Mouse (Mus musculus): ENCODE measurements at regions not wholly inside any gene's neighbourhood (a gene's known extent, or its start where the extent isn't known, plus 50 kb on each side); places are given as distances from the start of the nearest gene placed in this dataset.

GRCm38 (mm10) chr8:10879883-10880282 lies 128.4 kb downstream of the Irs2 start:
- Histone ChIP-seq H3K27me3 (ENCODE audit: control insufficient read depth, insufficient read depth, low read length, poor library complexity, severe bottlenecking) (no peaks in the 10 kb centered on the region), H3K4me1 (ENCODE audit: control insufficient read depth, insufficient read depth, low read length) (no peaks in the 10 kb centered on the region), H3K9me3 (replicated peaks; ENCODE audit: control insufficient read depth, insufficient read depth, low read length, poor library complexity, severe bottlenecking) (no peaks in the 10 kb centered on the region), H3K9ac (ENCODE audit: low read depth, poor library complexity, severe bottlenecking) (no peak overlapping the region), H3K27ac (ENCODE audit: insufficient read depth, low read length) (no peak overlapping the region), H3K36me3 (ENCODE audit: control insufficient read depth, insufficient read depth, low read length, poor library complexity, severe bottlenecking) (no peaks in the 10 kb centered on the region), H3K4me3 (ENCODE audit: low read depth, low read length) (no peak overlapping the region)
- TF ChIP-seq POLR2A (IDR thresholded peaks at IDR 0.05; ENCODE audit: insufficient read depth, low read length) (no peak), EP300 (IDR thresholded peaks at IDR 0.05; ENCODE audit: insufficient read depth, low read depth, low read length) (no peak), CTCF (IDR thresholded peaks at IDR 0.05; ENCODE audit: low read depth, low read length) (no peak)

- no peaks in the 10 kb centered on the region for H3K27me3 ChIP-seq (ENCODE audit: control insufficient read depth, insufficient read depth, low read length, poor library complexity, severe bottlenecking)
- H3K9ac ChIP-seq (ENCODE audit: low read depth, poor library complexity, severe bottlenecking): no peak overlapping the region
- H3K9me3 ChIP-seq (replicated peaks; ENCODE audit: control insufficient read depth, insufficient read depth, low read length, poor library complexity, severe bottlenecking): no peaks in the 10 kb centered on the region
- H3K4me3 ChIP-seq (ENCODE audit: low read depth, low read length): no peak overlapping the region
- no peak overlapping the region for H3K27ac ChIP-seq (ENCODE audit: insufficient read depth, low read length)
- H3K36me3 ChIP-seq (ENCODE audit: control insufficient read depth, insufficient read depth, low read length, poor library complexity, severe bottlenecking): no peaks in the 10 kb centered on the region
- H3K4me1 ChIP-seq (ENCODE audit: control insufficient read depth, insufficient read depth, low read length): no peaks in the 10 kb centered on the region
- no peak for TF ChIP-seq CTCF (IDR thresholded peaks at IDR 0.05; ENCODE audit: low read depth, low read length)
- no peak for TF ChIP-seq EP300 (IDR thresholded peaks at IDR 0.05; ENCODE audit: insufficient read depth, low read depth, low read length)
- no peak for TF ChIP-seq POLR2A (IDR thresholded peaks at IDR 0.05; ENCODE audit: insufficient read depth, low read length)
These were observed 129.0 kb downstream of the Irs2 start for GRCm38 (mm10) chr8:10879049-10879847.

- TF ChIP-seq POLR2A (IDR thresholded peaks at IDR 0.05; ENCODE audit: insufficient read depth, low read length): no peak
- no peak for TF ChIP-seq EP300 (IDR thresholded peaks at IDR 0.05; ENCODE audit: insufficient read depth, low read depth, low read length)
- TF ChIP-seq CTCF (IDR thresholded peaks at IDR 0.05; ENCODE audit: low read depth, low read length): no peak
These were observed 129.9 kb downstream of the Irs2 start for GRCm38 (mm10) chr8:10878371-10878770.

GRCm38 (mm10) chr8:10875170-10875569 lies 133.1 kb downstream of the Irs2 start:
- no peak overlapping the region for H3K27ac ChIP-seq (ENCODE audit: insufficient read depth, low read length)
- H3K36me3 ChIP-seq (ENCODE audit: control insufficient read depth, insufficient read depth, low read length, poor library complexity, severe bottlenecking): no peaks in the 10 kb centered on the region
- TF ChIP-seq POLR2A (IDR thresholded peaks at IDR 0.05; ENCODE audit: insufficient read depth, low read length) (no peak), EP300 (IDR thresholded peaks at IDR 0.05; ENCODE audit: insufficient read depth, low read depth, low read length) (no peak), CTCF (IDR thresholded peaks at IDR 0.05; ENCODE audit: low read depth, low read length) (no peak)
- H3K9ac ChIP-seq (ENCODE audit: low read depth, poor library complexity, severe bottlenecking): no peak overlapping the region
- H3K27me3 ChIP-seq (ENCODE audit: control insufficient read depth, insufficient read depth, low read length, poor library complexity, severe bottlenecking): no peaks in the 10 kb centered on the region
- no peaks in the 10 kb centered on the region; the same call in 1 of the 2 replicates for H3K9me3 ChIP-seq (replicated peaks; ENCODE audit: control insufficient read depth, insufficient read depth, low read length, poor library complexity, severe bottlenecking)
- no peaks in the 10 kb centered on the region for H3K4me1 ChIP-seq (ENCODE audit: control insufficient read depth, insufficient read depth, low read length)
- H3K4me3 ChIP-seq (ENCODE audit: low read depth, low read length): no peak overlapping the region

More at GRCm38 (mm10) chr8:10878371-10878770, 129.9 kb downstream of the Irs2 start:
- Histone ChIP-seq H3K27me3 (ENCODE audit: control insufficient read depth, insufficient read depth, low read length, poor library complexity, severe bottlenecking) (no peaks in the 10 kb centered on the region), H3K4me1 (ENCODE audit: control insufficient read depth, insufficient read depth, low read length) (no peaks in the 10 kb centered on the region), H3K36me3 (ENCODE audit: control insufficient read depth, insufficient read depth, low read length, poor library complexity, severe bottlenecking) (no peaks in the 10 kb centered on the region), H3K9me3 (replicated peaks; ENCODE audit: control insufficient read depth, insufficient read depth, low read length, poor library complexity, severe bottlenecking) (no peaks in the 10 kb centered on the region), H3K4me3 (ENCODE audit: low read depth, low read length) (no peak overlapping the region), H3K9ac (ENCODE audit: low read depth, poor library complexity, severe bottlenecking) (no peak overlapping the region), H3K27ac (ENCODE audit: insufficient read depth, low read length) (no peak overlapping the region)

GRCm38 (mm10) chr8:10871451-10871850 lies 136.8 kb downstream of the Irs2 start:
- Histone ChIP-seq H3K27me3 (ENCODE audit: control insufficient read depth, insufficient read depth, low read length, poor library complexity, severe bottlenecking) (no peaks in the 10 kb centered on the region), H3K9me3 (replicated peaks; ENCODE audit: control insufficient read depth, insufficient read depth, low read length, poor library complexity, severe bottlenecking) (no peaks in the 10 kb centered on the region; the same call in 1 of the 2 replicates), H3K4me1 (ENCODE audit: control insufficient read depth, insufficient read depth, low read length) (no peaks in the 10 kb centered on the region), H3K4me3 (ENCODE audit: low read depth, low read length) (no peak overlapping the region), H3K9ac (ENCODE audit: low read depth, poor library complexity, severe bottlenecking) (no peak overlapping the region), H3K36me3 (ENCODE audit: control insufficient read depth, insufficient read depth, low read length, poor library complexity, severe bottlenecking) (no peaks in the 10 kb centered on the region), H3K27ac (ENCODE audit: insufficient read depth, low read length) (no peak overlapping the region)
- no peak for TF ChIP-seq POLR2A (IDR thresholded peaks at IDR 0.05; ENCODE audit: insufficient read depth, low read length)

GRCm38 (mm10) chr8:10870423-10871055 lies 137.7 kb downstream of the Irs2 start:
- Histone ChIP-seq H3K27ac (ENCODE audit: insufficient read depth, low read length) (no peak overlapping the region), H3K4me1 (ENCODE audit: control insufficient read depth, insufficient read depth, low read length) (no peaks in the 10 kb centered on the region), H3K9me3 (replicated peaks; ENCODE audit: control insufficient read depth, insufficient read depth, low read length, poor library complexity, severe bottlenecking) (no peaks in the 10 kb centered on the region; the same call in 1 of the 2 replicates), H3K27me3 (ENCODE audit: control insufficient read depth, insufficient read depth, low read length, poor library complexity, severe bottlenecking) (no peaks in the 10 kb centered on the region), H3K4me3 (ENCODE audit: low read depth, low read length) (no peak overlapping the region), H3K9ac (ENCODE audit: low read depth, poor library complexity, severe bottlenecking) (no peak overlapping the region), H3K36me3 (ENCODE audit: control insufficient read depth, insufficient read depth, low read length, poor library complexity, severe bottlenecking) (no peaks in the 10 kb centered on the region)
- TF ChIP-seq EP300 (IDR thresholded peaks at IDR 0.05; ENCODE audit: insufficient read depth, low read depth, low read length): no peak
- no peak for TF ChIP-seq POLR2A (IDR thresholded peaks at IDR 0.05; ENCODE audit: insufficient read depth, low read length)
- no peak for TF ChIP-seq CTCF (IDR thresholded peaks at IDR 0.05; ENCODE audit: low read depth, low read length)
